Mouse (Mus musculus): ENCODE measurements around the gene Trim71. TPM values are rescaled to one million over a fixed set of nuclear protein-coding genes. Genes with fewer than 3 reads are reported as not detected.

Trim71 gene
- polyA plus RNA-seq, 1 experiment = 0.01 TPM

GRCm38 (mm10) chr9:114554355-114554979 is 9.7 kb downstream of the Trim71 start:
- H3K79me2 ChIP-seq (ENCODE audit: control insufficient read depth, insufficient read depth) = no peaks in the 10 kb centered on the region
- no peak overlapping the region for H3ac ChIP-seq (ENCODE audit: control insufficient read depth, insufficient read length)
- H3K4me2 ChIP-seq (ENCODE audit: low read depth) = no peak overlapping the region
- no peaks in the 10 kb centered on the region for H3K36me3 ChIP-seq (ENCODE audit: control insufficient read depth, insufficient read depth)
- peaks cover 21% of the 10 kb centered on the region for H3K27me3 ChIP-seq (ENCODE audit: control insufficient read depth, insufficient read depth, insufficient read length)
- no peak for TF ChIP-seq MYOD1 (IDR thresholded peaks at IDR 0.05; ENCODE audit: control insufficient read depth in 1 of 3, insufficient read length in 2 of 3, low read depth in 2 of 3)
- no peak overlapping the region for H3K4me3 ChIP-seq

- no peaks in the 10 kb centered on the region for H3K36me3 ChIP-seq (ENCODE audit: control insufficient read depth, insufficient read depth)
- no peak overlapping the region for H3K4me2 ChIP-seq (ENCODE audit: low read depth)
- H3K79me2 ChIP-seq (ENCODE audit: control insufficient read depth, insufficient read depth) = no peaks in the 10 kb centered on the region
- H3ac ChIP-seq (ENCODE audit: control insufficient read depth, insufficient read length) = no peak overlapping the region
- no peak for TF ChIP-seq POLR2AphosphoS2 (IDR thresholded peaks at IDR 0.05; ENCODE audit: insufficient read length, low read depth)
- TF ChIP-seq E2F4 (IDR thresholded peaks at IDR 0.05; ENCODE audit: insufficient read depth) = no peak
- TF ChIP-seq MYOG (IDR thresholded peaks at IDR 0.05; ENCODE audit: control insufficient read depth in 1 of 3, insufficient read depth in 1 of 3, insufficient read length in 2 of 3, low read depth in 2 of 3) = no peak
- TF ChIP-seq CEBPB (IDR thresholded peaks at IDR 0.05; ENCODE audit: insufficient read depth, poor library complexity, severe bottlenecking) = no peak
- no peak for TF ChIP-seq TCF12 (IDR thresholded peaks at IDR 0.05; ENCODE audit: insufficient read depth, poor library complexity, severe bottlenecking)
- TF ChIP-seq TCF3 (IDR thresholded peaks at IDR 0.05; ENCODE audit: insufficient read length, low read depth) = no peak
- no peak for TF ChIP-seq USF1 (IDR thresholded peaks at IDR 0.05; ENCODE audit: low read depth)
- no peak for TF ChIP-seq SRF (IDR thresholded peaks at IDR 0.05; ENCODE audit: control insufficient read depth, insufficient read length, low read depth)
- TF ChIP-seq POLR2A (IDR thresholded peaks at IDR 0.05; ENCODE audit: insufficient read length, low read depth) = no peak
- no peak for TF ChIP-seq MYOD1 (IDR thresholded peaks at IDR 0.05; ENCODE audit: control insufficient read depth in 1 of 3, insufficient read length in 2 of 3, low read depth in 2 of 3)
- no peak for TF ChIP-seq REST (IDR thresholded peaks at IDR 0.05; ENCODE audit: insufficient read depth, insufficient read length)
- no peak for TF ChIP-seq MAX (IDR thresholded peaks at IDR 0.05; ENCODE audit: low read depth)
- H3K27me3 ChIP-seq (ENCODE audit: control insufficient read depth, insufficient read depth, insufficient read length) = peaks cover 20% of the 10 kb centered on the region
- H3K4me3 ChIP-seq = no peak overlapping the region
These were observed 10.3 kb downstream of the Trim71 start for GRCm38 (mm10) chr9:114553828-114554227.

GRCm38 (mm10) chr9:114550033-114550432 is 14.1 kb downstream of the Trim71 start:
- Histone ChIP-seq H3K79me2 (ENCODE audit: control insufficient read depth, insufficient read depth) (no peaks in the 10 kb centered on the region), H3K27me3 (ENCODE audit: control insufficient read depth, insufficient read depth, insufficient read length) (peaks cover under 1% of the 10 kb centered on the region), H3ac (ENCODE audit: control insufficient read depth, insufficient read length) (no peak overlapping the region), H3K36me3 (ENCODE audit: control insufficient read depth, insufficient read depth) (no peaks in the 10 kb centered on the region), H3K4me2 (ENCODE audit: low read depth) (no peak overlapping the region), H3K4me3 (no peak overlapping the region)
- TF ChIP-seq POLR2A (IDR thresholded peaks at IDR 0.05; ENCODE audit: insufficient read length, low read depth) (no peak), MYOD1 (IDR thresholded peaks at IDR 0.05; ENCODE audit: control insufficient read depth in 1 of 3, insufficient read length in 2 of 3, low read depth in 2 of 3) (no peak), POLR2AphosphoS2 (IDR thresholded peaks at IDR 0.05; ENCODE audit: insufficient read length, low read depth) (no peak), REST (IDR thresholded peaks at IDR 0.05; ENCODE audit: insufficient read depth, insufficient read length) (no peak), USF1 (IDR thresholded peaks at IDR 0.05; ENCODE audit: low read depth) (no peak), MYOG (IDR thresholded peaks at IDR 0.05; ENCODE audit: control insufficient read depth in 1 of 3, insufficient read depth in 1 of 3, insufficient read length in 2 of 3, low read depth in 2 of 3) (no peak), MAX (IDR thresholded peaks at IDR 0.05; ENCODE audit: low read depth) (no peak), TCF12 (IDR thresholded peaks at IDR 0.05; ENCODE audit: insufficient read depth, poor library complexity, severe bottlenecking) (no peak), SRF (IDR thresholded peaks at IDR 0.05; ENCODE audit: control insufficient read depth, insufficient read length, low read depth) (no peak)

- no peak overlapping the region for H3K4me3 ChIP-seq
- no peak overlapping the region for H3K4me2 ChIP-seq (ENCODE audit: low read depth)
- no peaks in the 10 kb centered on the region for H3K36me3 ChIP-seq (ENCODE audit: control insufficient read depth, insufficient read depth)
- no peak overlapping the region for H3ac ChIP-seq (ENCODE audit: control insufficient read depth, insufficient read length)
- no peaks in the 10 kb centered on the region for H3K79me2 ChIP-seq (ENCODE audit: control insufficient read depth, insufficient read depth)
- no peaks in the 10 kb centered on the region for H3K27me3 ChIP-seq (ENCODE audit: control insufficient read depth, insufficient read depth, insufficient read length)
- TF ChIP-seq MYOD1 (IDR thresholded peaks at IDR 0.05; ENCODE audit: control insufficient read depth in 1 of 3, insufficient read length in 2 of 3, low read depth in 2 of 3) (no peak), REST (IDR thresholded peaks at IDR 0.05; ENCODE audit: insufficient read depth, insufficient read length) (no peak), SRF (IDR thresholded peaks at IDR 0.05; ENCODE audit: control insufficient read depth, insufficient read length, low read depth) (no peak), CEBPB (IDR thresholded peaks at IDR 0.05; ENCODE audit: insufficient read depth, poor library complexity, severe bottlenecking) (no peak), MYOG (IDR thresholded peaks at IDR 0.05; ENCODE audit: control insufficient read depth in 1 of 3, insufficient read depth in 1 of 3, insufficient read length in 2 of 3, low read depth in 2 of 3) (no peak), POLR2A (IDR thresholded peaks at IDR 0.05; ENCODE audit: insufficient read length, low read depth) (no peak), MAX (IDR thresholded peaks at IDR 0.05; ENCODE audit: low read depth) (no peak), USF1 (IDR thresholded peaks at IDR 0.05; ENCODE audit: low read depth) (no peak), TCF12 (IDR thresholded peaks at IDR 0.05; ENCODE audit: insufficient read depth, poor library complexity, severe bottlenecking) (no peak)
These were observed 15.1 kb downstream of the Trim71 start for GRCm38 (mm10) chr9:114549117-114549516.

- Histone ChIP-seq H3K36me3 (ENCODE audit: control insufficient read depth, insufficient read depth) (no peaks in the 10 kb centered on the region), H3K27me3 (ENCODE audit: control insufficient read depth, insufficient read depth, insufficient read length) (no peaks in the 10 kb centered on the region), H3K79me2 (ENCODE audit: control insufficient read depth, insufficient read depth) (no peaks in the 10 kb centered on the region), H3K4me2 (ENCODE audit: low read depth) (no peak overlapping the region), H3ac (ENCODE audit: control insufficient read depth, insufficient read length) (no peak overlapping the region), H3K4me3 (no peak overlapping the region)
- TF ChIP-seq TCF12 (IDR thresholded peaks at IDR 0.05; ENCODE audit: insufficient read depth, poor library complexity, severe bottlenecking) (no peak), POLR2A (IDR thresholded peaks at IDR 0.05; ENCODE audit: insufficient read length, low read depth) (no peak), TCF3 (IDR thresholded peaks at IDR 0.05; ENCODE audit: insufficient read length, low read depth) (no peak), SRF (IDR thresholded peaks at IDR 0.05; ENCODE audit: control insufficient read depth, insufficient read length, low read depth) (no peak), MAX (IDR thresholded peaks at IDR 0.05; ENCODE audit: low read depth) (no peak), REST (IDR thresholded peaks at IDR 0.05; ENCODE audit: insufficient read depth, insufficient read length) (no peak), MYOD1 (IDR thresholded peaks at IDR 0.05; ENCODE audit: control insufficient read depth in 1 of 3, insufficient read length in 2 of 3, low read depth in 2 of 3) (no peak), E2F4 (IDR thresholded peaks at IDR 0.05; ENCODE audit: insufficient read depth) (no peak), POLR2AphosphoS2 (IDR thresholded peaks at IDR 0.05; ENCODE audit: insufficient read length, low read depth) (no peak), CEBPB (IDR thresholded peaks at IDR 0.05; ENCODE audit: insufficient read depth, poor library complexity, severe bottlenecking) (no peak)
These were observed 15.7 kb downstream of the Trim71 start for GRCm38 (mm10) chr9:114548496-114548895.
